Mouse (Mus musculus): ENCODE results near the gene Syn3. TPM values are rescaled to one million over a fixed set of nuclear protein-coding genes. Genes with fewer than 3 reads are reported as not detected.

Syn3 gene
- polyA plus RNA-seq, 1 experiment from 2014 or later = 14.7 TPM

GRCm38 (mm10) chr10:86485971-86486370 is 12.7 kb downstream of the Syn3 start:
- WGBS = 49% methylated on average over 4 of the region's 4 CpGs
- Histone ChIP-seq H3K9me3 (no peaks in the 10 kb centered on the region), H3K27ac (replicated peaks) (no peak overlapping the region), H3K27me3 (no peaks in the 10 kb centered on the region), H3K9ac (no peak overlapping the region), H3K36me3 (no peaks in the 10 kb centered on the region), H3K4me1 (replicated peaks) (peaks cover 27% of the 10 kb centered on the region), H3K4me3 (no peak overlapping the region), H3K4me2 (no peak overlapping the region)
- ATAC-seq (ENCODE audit: low read depth) = no peak

GRCm38 (mm10) chr10:86483968-86484367 is 14.7 kb downstream of the Syn3 start:
- WGBS = 27% methylated on average over 3 of the region's 3 CpGs
- no peak for ATAC-seq (ENCODE audit: low read depth)
- Histone ChIP-seq H3K9me3 (no peaks in the 10 kb centered on the region), H3K4me1 (replicated peaks) (peaks cover 8% of the 10 kb centered on the region; the same call in 1 of the 2 replicates), H3K4me3 (no peak overlapping the region), H3K27ac (replicated peaks) (no peak overlapping the region), H3K4me2 (no peak overlapping the region), H3K27me3 (no peaks in the 10 kb centered on the region), H3K36me3 (no peaks in the 10 kb centered on the region), H3K9ac (no peak overlapping the region)

GRCm38 (mm10) chr10:86482496-86482895 is 16.2 kb downstream of the Syn3 start:
- peaks cover 7% of the 10 kb centered on the region; the same call in 1 of the 2 replicates for H3K4me1 ChIP-seq (replicated peaks)
- H3K27me3 ChIP-seq = no peaks in the 10 kb centered on the region
- H3K4me3 ChIP-seq = no peak overlapping the region
- H3K36me3 ChIP-seq = no peaks in the 10 kb centered on the region
- no peak overlapping the region for H3K27ac ChIP-seq (replicated peaks)
- ATAC-seq (ENCODE audit: low read depth) = no peak
- no peak overlapping the region for H3K9ac ChIP-seq
- WGBS = 83% methylated on average over 1 of the region's 1 CpGs
- no peaks in the 10 kb centered on the region for H3K9me3 ChIP-seq
- no peak overlapping the region for H3K4me2 ChIP-seq

- Histone ChIP-seq H3K4me3 (no peak overlapping the region), H3K36me3 (no peaks in the 10 kb centered on the region), H3K9ac (no peak overlapping the region), H3K4me2 (no peak overlapping the region), H3K27ac (replicated peaks) (no peak overlapping the region), H3K27me3 (no peaks in the 10 kb centered on the region), H3K9me3 (no peaks in the 10 kb centered on the region), H3K4me1 (replicated peaks) (0 out of 2 replicates have a peak, but pooled peaks cover 4% of the 10 kb centered on the region)
- 93% methylated on average over 6 of the region's 6 CpGs for WGBS
- ATAC-seq (ENCODE audit: low read depth) = no peak
Measured at GRCm38 (mm10) chr10:86480711-86481110, 18.0 kb downstream of the Syn3 start.

- 49% methylated on average over 4 of the region's 4 CpGs for WGBS
- H3K9ac ChIP-seq = no peak overlapping the region
Measured at GRCm38 (mm10) chr10:86479718-86480121, 19.0 kb downstream of the Syn3 start.

GRCm38 (mm10) chr10:86476720-86477119 is 22.0 kb downstream of the Syn3 start:
- Histone ChIP-seq H3K36me3 (no peaks in the 10 kb centered on the region), H3K4me1 (replicated peaks) (no peaks in the 10 kb centered on the region), H3K9ac (no peak overlapping the region), H3K4me3 (no peak overlapping the region), H3K9me3 (no peaks in the 10 kb centered on the region), H3K27me3 (no peaks in the 10 kb centered on the region), H3K4me2 (no peak overlapping the region), H3K27ac (replicated peaks) (no peak overlapping the region)
- no peak for ATAC-seq (ENCODE audit: low read depth)
- 90% methylated on average over 7 of the region's 7 CpGs for WGBS

More at GRCm38 (mm10) chr10:86479718-86480121, 19.0 kb downstream of the Syn3 start:
- Histone ChIP-seq H3K36me3 (no peaks in the 10 kb centered on the region), H3K9me3 (no peaks in the 10 kb centered on the region), H3K4me2 (no peak overlapping the region), H3K27me3 (no peaks in the 10 kb centered on the region), H3K4me3 (no peak overlapping the region), H3K27ac (replicated peaks) (no peak overlapping the region), H3K4me1 (replicated peaks) (no peaks in the 10 kb centered on the region)
- no peak for ATAC-seq (ENCODE audit: low read depth)

- 91% methylated on average over 5 of the region's 5 CpGs for WGBS
Measured at GRCm38 (mm10) chr10:86475270-86475669, 23.4 kb downstream of the Syn3 start.

GRCm38 (mm10) chr10:86474176-86475154 is 24.2 kb downstream of the Syn3 start:
- 79% methylated on average over 8 of the region's 8 CpGs for WGBS

More at GRCm38 (mm10) chr10:86475270-86475669, 23.4 kb downstream of the Syn3 start:
- ATAC-seq (ENCODE audit: low read depth) = no peak
- H3K4me2 ChIP-seq = no peak overlapping the region
- no peaks in the 10 kb centered on the region for H3K36me3 ChIP-seq
- H3K27me3 ChIP-seq = no peaks in the 10 kb centered on the region
- no peaks in the 10 kb centered on the region for H3K4me1 ChIP-seq (replicated peaks)
- H3K9me3 ChIP-seq = no peaks in the 10 kb centered on the region
- H3K9ac ChIP-seq = no peak overlapping the region
- no peak overlapping the region for H3K27ac ChIP-seq (replicated peaks)
- no peak overlapping the region for H3K4me3 ChIP-seq

GRCm38 (mm10) chr10:86473637-86474154 is 25.0 kb downstream of the Syn3 start:
- peak; percentile 40; the same call in 1 of the 2 replicates for ATAC-seq (ENCODE audit: low read depth)
- Histone ChIP-seq H3K9me3 (no peaks in the 10 kb centered on the region), H3K4me3 (no peak overlapping the region), H3K36me3 (no peaks in the 10 kb centered on the region), H3K27me3 (no peaks in the 10 kb centered on the region), H3K4me1 (replicated peaks) (no peaks in the 10 kb centered on the region), H3K4me2 (no peak overlapping the region), H3K27ac (replicated peaks) (no peak overlapping the region), H3K9ac (no peak overlapping the region)
- WGBS = 41% methylated on average over 3 of the region's 3 CpGs

More at GRCm38 (mm10) chr10:86474176-86475154, 24.2 kb downstream of the Syn3 start:
- Histone ChIP-seq H3K9ac (no peak overlapping the region), H3K36me3 (no peaks in the 10 kb centered on the region), H3K9me3 (no peaks in the 10 kb centered on the region), H3K4me1 (replicated peaks) (no peaks in the 10 kb centered on the region), H3K4me3 (no peak overlapping the region), H3K4me2 (no peak overlapping the region), H3K27me3 (no peaks in the 10 kb centered on the region), H3K27ac (replicated peaks) (no peak overlapping the region)
- ATAC-seq (ENCODE audit: low read depth) = no peak

- H3K27me3 ChIP-seq = no peaks in the 10 kb centered on the region
- peaks cover 16% of the 10 kb centered on the region for H3K36me3 ChIP-seq
- H3K4me2 ChIP-seq = no peak overlapping the region
- H3K4me3 ChIP-seq = no peak overlapping the region
- H3K4me1 ChIP-seq (replicated peaks) = no peaks in the 10 kb centered on the region
- no peak overlapping the region for H3K27ac ChIP-seq (replicated peaks)
- H3K9ac ChIP-seq = no peak overlapping the region
- no peaks in the 10 kb centered on the region for H3K9me3 ChIP-seq
- WGBS = 85% methylated on average over 13 of the region's 13 CpGs
- no peak for ATAC-seq (ENCODE audit: low read depth)
Measured at GRCm38 (mm10) chr10:86468612-86469546, 29.8 kb downstream of the Syn3 start.

GRCm38 (mm10) chr10:86463538-86464199 is 35.0 kb downstream of the Syn3 start:
- no peaks in the 10 kb centered on the region for H3K9me3 ChIP-seq
- H3K27ac ChIP-seq (replicated peaks) = no peak overlapping the region
- peak; percentile 88 for ATAC-seq (ENCODE audit: low read depth)
- no peak overlapping the region for H3K4me3 ChIP-seq
- H3K36me3 ChIP-seq = peaks cover 20% of the 10 kb centered on the region
- H3K4me2 ChIP-seq = no peak overlapping the region
- H3K27me3 ChIP-seq = peaks cover 2% of the 10 kb centered on the region; the same call in 1 of the 2 replicates
- 24% methylated on average over 5 of the region's 5 CpGs for WGBS
- H3K9ac ChIP-seq = no peak overlapping the region
- H3K4me1 ChIP-seq (replicated peaks) = peaks cover 6% of the 10 kb centered on the region; the same call in 1 of the 2 replicates

Measured in neural tube, embryonic 13.5 days (tissue).